Mouse (Mus musculus) liver, adult 2 months (tissue): Measurements from ENCODE around the gene Gm5134.

Experiments used
- CTCF ChIP-seq: fragments of 200-500 bp; IDR thresholded peaks from 2 replicates; pipeline ENCODE4 v1.5.1; 2011; ENCODE audit warnings: low read depth, low read length, control low read depth
- POLR2A ChIP-seq: fragments of 200-500 bp; IDR thresholded peaks from 2 replicates; pipeline ENCODE4 v1.6.1; 2011; ENCODE audit warnings: low read length, control low read depth; ENCODE audit not compliant: insufficient read depth; ENCODE audit errors: extremely low read depth

GRCm38 (mm10) chr10:75948079-75948478, 6.2 kb upstream of the Gm5134 start:
- TF ChIP-seq CTCF, result no peak
- no peak for TF ChIP-seq POLR2A
